Mouse (Mus musculus) MEL (cell line): ENCODE data around the gene Fank1. TPM values are rescaled to one million over a fixed set of nuclear protein-coding genes. Genes with fewer than 3 reads are reported as not detected.

Experiments used
- DNase-seq: peaks from one replicate; pipeline ENCODE4 v3.0.0; 2011; ENCODE audit warnings: low read depth, low spot score
- H3K27ac ChIP-seq: 2 replicates; pipeline ENCODE4 v1.5.1; 2012; ENCODE audit warnings: low read depth, mild to moderate bottlenecking, control low read depth, low read length, moderate library complexity; ENCODE audit not compliant: control insufficient read depth
- H3K27me3 ChIP-seq, 2 experiments: fragments of 150-350 bp in 1 of 2; sonication (generic) in 1 of 2; 2 replicates each; pipeline ENCODE4 v1.6.1; 2012; ENCODE audit warnings: low read length in 2 of 2, mild to moderate bottlenecking in 2 of 2, improper control_type of control experiment in 1 of 2, moderate library complexity in 1 of 2; ENCODE audit not compliant: insufficient read depth in 2 of 2, control insufficient read depth in 1 of 2
- H3K36me3 ChIP-seq, 2 experiments: 2 replicates each; pipeline ENCODE4 v1.6.1; 2012 to 2014; ENCODE audit warnings: low read length in 2 of 2, improper control_type of control experiment in 1 of 2, inconsistent platforms in 1 of 2, mild to moderate bottlenecking in 1 of 2; ENCODE audit not compliant: insufficient read depth in 2 of 2, control insufficient read depth in 1 of 2
- H3K4me1 ChIP-seq, 2 experiments: fragments of 150-350 bp in 1 of 2; sonication (generic) in 1 of 2; 2 replicates each; pipeline ENCODE4 v1.6.1; 2012; ENCODE audit warnings: low read length in 2 of 2, improper control_type of control experiment in 1 of 2, mild to moderate bottlenecking in 1 of 2; ENCODE audit not compliant: insufficient read depth in 2 of 2, control insufficient read depth in 1 of 2
- H3K4me3 ChIP-seq, 2 experiments: fragments of 150-350 bp in 1 of 2; sonication (generic) in 1 of 2; 2 replicates each; pipeline ENCODE4 v1.5.1; 2012; ENCODE audit warnings: low read depth in 2 of 2, low read length in 2 of 2, mild to moderate bottlenecking in 2 of 2, moderate library complexity in 2 of 2, control low read depth in 1 of 2, improper control_type of control experiment in 1 of 2; ENCODE audit not compliant: control insufficient read depth in 1 of 2, insufficient read depth in 1 of 2
- H3K79me2 ChIP-seq: 2 replicates; pipeline ENCODE4 v1.6.1; 2012; ENCODE audit warnings: mild to moderate bottlenecking, low read length, moderate library complexity; ENCODE audit not compliant: control insufficient read depth, poor library complexity, insufficient read depth
- H3K9ac ChIP-seq: 2 replicates; pipeline ENCODE4 v1.6.1; 2012; ENCODE audit warnings: low read depth, mild to moderate bottlenecking, control low read depth, low read length, moderate library complexity; ENCODE audit not compliant: control insufficient read depth, poor library complexity, severe bottlenecking
- H3K9me3 ChIP-seq: fragments of 150-350 bp; sonication (generic); replicated peaks from 2 replicates; pipeline ENCODE4 v1.6.1; 2012; ENCODE audit warnings: mild to moderate bottlenecking, low read length, improper control_type of control experiment, moderate library complexity; ENCODE audit not compliant: insufficient read depth
- BHLHE40 ChIP-seq: IDR thresholded peaks from 2 replicates; pipeline ENCODE4 v1.6.1; 2012; ENCODE audit warnings: low read depth, mild to moderate bottlenecking, inconsistent platforms, low read length, improper control_type of control experiment, borderline replicate concordance
- CHD2 ChIP-seq: IDR thresholded peaks from 2 replicates; pipeline ENCODE4 v1.6.1; 2011; ENCODE audit warnings: low read length, improper control_type of control experiment
- CTCF ChIP-seq, 3 experiments: IDR thresholded peaks in 2 of 3; conservative IDR thresholded peaks in 1 of 3; 2 replicates each; pipeline ENCODE4 v1.5.1; 2011 to 2012; ENCODE audit warnings: low read length in 3 of 3, low read depth in 2 of 3, mild to moderate bottlenecking in 2 of 3, improper control_type of control experiment in 1 of 3, inconsistent platforms in 1 of 3, mixed read lengths in 1 of 3, moderate library complexity in 1 of 3; ENCODE audit not compliant: control insufficient read depth in 1 of 3, insufficient read depth in 1 of 3, poor library complexity in 1 of 3, severe bottlenecking in 1 of 3
- E2F4 ChIP-seq: IDR thresholded peaks from 2 replicates; pipeline ENCODE4 v1.6.1; 2011; ENCODE audit warnings: low read depth, low read length, improper control_type of control experiment, borderline replicate concordance
- ELF1 ChIP-seq: IDR thresholded peaks from 2 replicates; pipeline ENCODE4 v1.6.1; 2014; ENCODE audit warnings: low read depth, mild to moderate bottlenecking, inconsistent platforms, low read length, improper control_type of control experiment, moderate library complexity
- EP300 ChIP-seq, 2 experiments: IDR thresholded peaks; 2 replicates each; pipeline ENCODE4 v1.6.1; 2011; ENCODE audit warnings: improper control_type of control experiment in 2 of 2, low read length in 2 of 2, low read depth in 1 of 2, mild to moderate bottlenecking in 1 of 2
- ETS1 ChIP-seq: IDR thresholded peaks from 2 replicates; pipeline ENCODE4 v1.6.1; 2012; ENCODE audit warnings: low read depth, mild to moderate bottlenecking, inconsistent platforms, low read length, improper control_type of control experiment, moderate library complexity
- GABPA ChIP-seq: IDR thresholded peaks from 2 replicates; pipeline ENCODE4 v1.6.1; 2012; ENCODE audit warnings: low read depth, mild to moderate bottlenecking, inconsistent platforms, low read length, improper control_type of control experiment, moderate library complexity
- GATA1 ChIP-seq: IDR thresholded peaks from 2 replicates; pipeline ENCODE4 v1.6.1; 2011; ENCODE audit warnings: low read depth, low read length, improper control_type of control experiment
- HCFC1 ChIP-seq: IDR thresholded peaks from 2 replicates; pipeline ENCODE4 v1.6.1; 2012; ENCODE audit warnings: low read depth, mild to moderate bottlenecking, inconsistent platforms, low read length, improper control_type of control experiment, moderate library complexity
- JUND ChIP-seq: IDR thresholded peaks from 2 replicates; pipeline ENCODE4 v1.6.1; 2011; ENCODE audit warnings: low read depth, mild to moderate bottlenecking, improper control_type of control experiment, low read length
- KAT2A ChIP-seq: conservative IDR thresholded peaks from 2 replicates; pipeline ENCODE4 v1.6.1; 2012; ENCODE audit warnings: low read depth, low read length, improper control_type of control experiment, inconsistent platforms
- MAX ChIP-seq: IDR thresholded peaks from 2 replicates; pipeline ENCODE4 v1.6.1; 2011; ENCODE audit warnings: low read length, improper control_type of control experiment
- MAZ ChIP-seq: IDR thresholded peaks from 2 replicates; pipeline ENCODE4 v1.6.1; 2012; ENCODE audit warnings: low read depth, mild to moderate bottlenecking, inconsistent platforms, low read length, improper control_type of control experiment
- MEF2A ChIP-seq: IDR thresholded peaks from 2 replicates; pipeline ENCODE4 v1.6.1; 2014; ENCODE audit warnings: low read depth, mild to moderate bottlenecking, inconsistent platforms, low read length, improper control_type of control experiment; ENCODE audit not compliant: poor library complexity, insufficient replicate concordance, severe bottlenecking; ENCODE audit errors: extremely low read depth
- MYC ChIP-seq: IDR thresholded peaks from 2 replicates; pipeline ENCODE4 v1.6.1; 2011; ENCODE audit warnings: low read depth, mild to moderate bottlenecking, low read length, improper control_type of control experiment, moderate library complexity
- NRF1 ChIP-seq: IDR thresholded peaks from 2 replicates; pipeline ENCODE4 v1.6.1; 2014; ENCODE audit warnings: low read depth, mild to moderate bottlenecking, inconsistent platforms, low read length, improper control_type of control experiment, moderate library complexity; ENCODE audit not compliant: poor library complexity, insufficient read depth, severe bottlenecking
- POLR2A ChIP-seq, 2 experiments: IDR thresholded peaks; 2 replicates each; pipeline ENCODE4 v1.6.1; 2011 to 2012; ENCODE audit warnings: low read length in 2 of 2, mild to moderate bottlenecking in 2 of 2, control low read depth in 1 of 2, improper control_type of control experiment in 1 of 2, low read depth in 1 of 2, moderate library complexity in 1 of 2; ENCODE audit not compliant: control insufficient read depth in 1 of 2, insufficient read depth in 1 of 2, poor library complexity in 1 of 2
- POLR2AphosphoS2 ChIP-seq: IDR thresholded peaks from 2 replicates; pipeline ENCODE4 v1.6.1; 2011; ENCODE audit warnings: low read length, improper control_type of control experiment
- POLR2AphosphoS5 ChIP-seq: IDR thresholded peaks from 2 replicates; pipeline ENCODE4 v1.6.1; 2012; ENCODE audit warnings: low read depth, borderline replicate concordance, mild to moderate bottlenecking, inconsistent platforms, low read length, moderate library complexity, mixed read lengths
- RCOR1 ChIP-seq: IDR thresholded peaks from 2 replicates; pipeline ENCODE4 v1.6.1; 2012; ENCODE audit warnings: low read depth, mild to moderate bottlenecking, inconsistent platforms, low read length, improper control_type of control experiment
- SIN3A ChIP-seq: IDR thresholded peaks from 2 replicates; pipeline ENCODE4 v1.6.1; 2012; ENCODE audit warnings: low read length, improper control_type of control experiment, inconsistent platforms
- TAL1 ChIP-seq: IDR thresholded peaks from 2 replicates; pipeline ENCODE4 v1.6.1; 2012; ENCODE audit warnings: mild to moderate bottlenecking, inconsistent platforms, low read length, moderate library complexity, mixed read lengths
- USF1 ChIP-seq: IDR thresholded peaks from 2 replicates; pipeline ENCODE4 v1.6.1; 2014; ENCODE audit warnings: low read depth, mild to moderate bottlenecking, inconsistent platforms, low read length, improper control_type of control experiment, moderate library complexity
- USF2 ChIP-seq, 2 experiments: IDR thresholded peaks; 2 replicates each; pipeline ENCODE4 v1.6.1; 2011 to 2012; ENCODE audit warnings: improper control_type of control experiment in 2 of 2, low read length in 2 of 2, borderline replicate concordance in 1 of 2, inconsistent platforms in 1 of 2, low read depth in 1 of 2, mild to moderate bottlenecking in 1 of 2; ENCODE audit not compliant: insufficient read depth in 1 of 2
- ZKSCAN1 ChIP-seq: IDR thresholded peaks from 2 replicates; pipeline ENCODE4 v1.6.1; 2012; ENCODE audit warnings: low read depth, mild to moderate bottlenecking, inconsistent platforms, low read length, improper control_type of control experiment, moderate library complexity
- ZMIZ1 ChIP-seq: IDR thresholded peaks from 2 replicates; pipeline ENCODE4 v1.6.1; 2012; ENCODE audit warnings: low read depth, mild to moderate bottlenecking, inconsistent platforms, low read length, improper control_type of control experiment, moderate library complexity
- ZNF384 ChIP-seq: IDR thresholded peaks from 2 replicates; pipeline ENCODE4 v1.6.1; 2012; ENCODE audit warnings: low read depth, mild to moderate bottlenecking, inconsistent platforms, low read length, improper control_type of control experiment
- polyA plus RNA-seq, 2 experiments: library from polyadenylated mRNA; stranded (reverse) in 1 of 2; unstranded in 1 of 2; fragments of >175 nt in 1 of 2; fragments of >200 nt in 1 of 2; gene quantifications; 2 replicates each; pipeline versions ENCODE4 v1.2.1 to v1.2.4; 2012; ENCODE audit warnings: low replicate concordance in 2 of 2, low read depth in 1 of 2; ENCODE audit not compliant: insufficient read length in 2 of 2, insufficient read depth in 1 of 2, missing spikeins in 1 of 2
- total RNA-seq: library from RNA; depleted of rRNA; stranded (reverse); fragments of 300-350 nt; gene quantifications from 2 replicates; pipeline ENCODE4 v1.2.3, GENCODE M21; 2012

The Fank1 gene
- total and polyA plus RNA-seq, 3 experiments = 0.17 to 1.8 TPM; not detected in 1

- no peak overlapping the region for H3K4me3 ChIP-seq
- TF ChIP-seq MAX (no peak), MYC (no peak)
- no peaks in the 10 kb centered on the region for H3K9me3 ChIP-seq
- H3K9ac ChIP-seq = no peak overlapping the region
- DNase-seq = no peak
- no peaks in the 10 kb centered on the region for H3K79me2 ChIP-seq
- no peaks in the 10 kb centered on the region for H3K27me3 ChIP-seq
- H3K36me3 ChIP-seq = no peaks in the 10 kb centered on the region
- H3K27ac ChIP-seq = no peak overlapping the region
- H3K4me1 ChIP-seq = no peaks in the 10 kb centered on the region
These were observed 87.0 kb downstream of the Fank1 start for GRCm38 (mm10) chr7:133863684-133864083.

- H3K9me3 ChIP-seq = no peaks in the 10 kb centered on the region
These were observed 93.6 kb downstream of the Fank1 start for GRCm38 (mm10) chr7:133870265-133870664.

GRCm38 (mm10) chr7:133872701-133873100, 96.0 kb downstream of the Fank1 start:
- Histone ChIP-seq H3K36me3 (no peaks in the 10 kb centered on the region), H3K27ac (no peak overlapping the region), H3K27me3 (no peaks in the 10 kb centered on the region), H3K9me3 (no peaks in the 10 kb centered on the region), H3K9ac (no peak overlapping the region), H3K79me2 (no peaks in the 10 kb centered on the region), H3K4me3 (no peak overlapping the region), H3K4me1 (no peaks in the 10 kb centered on the region)
- no peak for DNase-seq
- TF ChIP-seq MEF2A (no peak), USF2 (IDR thresholded peaks at IDR 0.05; ENCODE audit: borderline replicate concordance in 1 of 2, insufficient read depth in 1 of 2, low read depth in 1 of 2, low read length in 2 of 2) (no peak), KAT2A (no peak), ELF1 (no peak), GABPA (no peak), ZKSCAN1 (no peak), CTCF (IDR thresholded peaks at IDR 0.05 in 2 of 3, conservative IDR thresholded peaks at IDR 0.05 in 1 of 3; ENCODE audit: control insufficient read depth in 1 of 3, insufficient read depth in 1 of 3, low read depth in 2 of 3, low read length in 3 of 3, poor library complexity in 1 of 3, severe bottlenecking in 1 of 3) (no peak), E2F4 (no peak), EP300 (IDR thresholded peaks at IDR 0.05; ENCODE audit: low read depth in 1 of 2, low read length in 2 of 2) (no peak), GATA1 (no peak), CHD2 (no peak), NRF1 (no peak), RCOR1 (no peak), MAX (no peak)

More at GRCm38 (mm10) chr7:133870265-133870664, 93.6 kb downstream of the Fank1 start:
- Histone ChIP-seq H3K4me1 (no peaks in the 10 kb centered on the region), H3K27me3 (no peaks in the 10 kb centered on the region), H3K9ac (no peak overlapping the region), H3K79me2 (no peaks in the 10 kb centered on the region), H3K36me3 (no peaks in the 10 kb centered on the region), H3K4me3 (no peak overlapping the region), H3K27ac (no peak overlapping the region)
- TF ChIP-seq POLR2AphosphoS2 (no peak), EP300 (IDR thresholded peaks at IDR 0.05; ENCODE audit: low read depth in 1 of 2, low read length in 2 of 2) (no peak), MAX (no peak), MAZ (no peak), JUND (no peak), BHLHE40 (no peak), ZMIZ1 (no peak), TAL1 (no peak), POLR2AphosphoS5 (no peak), USF1 (no peak), ZNF384 (no peak), POLR2A (IDR thresholded peaks at IDR 0.05; ENCODE audit: control insufficient read depth in 1 of 2, insufficient read depth in 1 of 2, low read depth in 1 of 2, low read length in 2 of 2, poor library complexity in 1 of 2) (no peak), CHD2 (no peak), HCFC1 (no peak), USF2 (IDR thresholded peaks at IDR 0.05; ENCODE audit: borderline replicate concordance in 1 of 2, insufficient read depth in 1 of 2, low read depth in 1 of 2, low read length in 2 of 2) (no peak), SIN3A (no peak), ETS1 (no peak), ZKSCAN1 (no peak)
- no peak for DNase-seq
